Mouse (Mus musculus) cerebral cortex, adult 2 months (tissue): ENCODE measurements around the gene Tspan18.

ENCODE experiments used
- WGBS: fragments of 180-500 bp; shearing (Covaris S2); methylation state at CpG from one replicate; pipeline ENCODE4 v1.1.7; 2018; 5-methylcytosine and 5-hydroxymethylcytosine counted together

Tspan18 gene

GRCm38 (mm10) chr2:93291186-93291926 is 42.9 kb downstream of the Tspan18 start:
- WGBS: 55% methylated on average over 13 of the region's 13 CpGs

DNA sequence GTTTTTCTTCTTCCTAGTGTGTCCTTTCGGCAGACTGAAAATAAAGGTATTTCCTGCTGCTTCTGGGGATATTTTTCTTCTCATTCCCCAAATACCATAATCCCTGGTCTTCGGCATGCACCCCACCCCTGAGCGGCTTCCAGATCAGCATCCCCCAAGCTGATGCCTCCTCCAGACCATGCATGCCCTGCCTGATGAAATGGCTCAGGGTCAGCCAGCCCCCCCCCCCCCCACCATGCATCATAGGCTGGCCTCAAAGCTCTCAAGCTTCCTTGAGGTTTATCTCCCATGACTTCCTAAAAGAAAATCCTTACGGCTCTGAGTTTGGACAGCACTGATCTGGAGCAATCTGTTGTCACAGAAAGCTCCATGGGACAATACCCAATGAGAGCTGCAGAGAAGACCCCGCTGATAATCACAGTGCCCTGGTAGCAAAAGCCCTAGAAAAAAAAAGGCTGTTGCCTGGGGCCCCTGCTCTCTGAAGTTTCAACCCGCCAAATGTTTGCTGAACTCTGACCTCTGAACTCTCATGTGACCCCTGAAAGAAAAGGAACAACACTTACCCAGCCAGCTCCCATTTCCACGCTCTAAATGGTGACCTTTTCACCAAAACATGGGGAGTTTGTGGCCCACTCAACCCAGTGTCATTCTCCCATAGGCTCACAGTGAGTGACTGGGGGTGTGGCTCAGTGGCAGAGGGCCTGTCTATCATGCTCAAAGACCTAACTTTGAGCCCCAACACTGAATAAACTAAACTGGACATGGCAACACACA is 43.8 kb downstream of the Tspan18 start:
- 81% methylated on average over 7 of the region's 7 CpGs for WGBS

GRCm38 (mm10) chr2:93289161-93289560 is 45.1 kb downstream of the Tspan18 start:
- WGBS: 71% methylated on average over 10 of the region's 10 CpGs

DNA sequence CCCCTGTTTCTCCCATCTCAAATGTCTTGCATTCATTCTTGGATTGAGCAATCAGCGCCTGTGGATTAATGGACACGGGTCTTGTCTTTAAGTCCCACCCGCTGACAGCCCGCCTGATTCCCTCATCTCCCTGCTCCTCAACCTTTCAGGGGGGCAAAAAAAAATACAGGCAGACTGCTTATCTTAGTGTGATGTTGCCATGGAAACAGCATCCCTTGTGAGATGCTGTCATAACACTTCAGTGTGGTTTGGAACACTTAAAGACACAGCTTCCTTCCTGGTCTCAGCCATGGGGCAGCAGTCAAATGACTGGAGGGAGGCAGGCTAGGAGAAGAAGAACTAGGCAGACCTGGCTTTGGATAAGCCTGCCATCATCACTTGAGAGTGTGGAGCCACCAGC is 47.0 kb downstream of the Tspan18 start:
- WGBS: 62% methylated on average over 4 of the region's 4 CpGs

- 54% methylated on average over 4 of the region's 4 CpGs for whole genome bisulfite sequencing
Observed at GRCm38 (mm10) chr2:93286742-93287141, 47.6 kb downstream of the Tspan18 start.

- 39% methylated on average over 2 of the region's 2 CpGs for WGBS
Observed at GRCm38 (mm10) chr2:93286321-93286720, 48.0 kb downstream of the Tspan18 start.

- WGBS: 87% methylated on average over 8 of the region's 8 CpGs
Observed at GRCm38 (mm10) chr2:93285842-93286241, 48.5 kb downstream of the Tspan18 start.

DNA sequence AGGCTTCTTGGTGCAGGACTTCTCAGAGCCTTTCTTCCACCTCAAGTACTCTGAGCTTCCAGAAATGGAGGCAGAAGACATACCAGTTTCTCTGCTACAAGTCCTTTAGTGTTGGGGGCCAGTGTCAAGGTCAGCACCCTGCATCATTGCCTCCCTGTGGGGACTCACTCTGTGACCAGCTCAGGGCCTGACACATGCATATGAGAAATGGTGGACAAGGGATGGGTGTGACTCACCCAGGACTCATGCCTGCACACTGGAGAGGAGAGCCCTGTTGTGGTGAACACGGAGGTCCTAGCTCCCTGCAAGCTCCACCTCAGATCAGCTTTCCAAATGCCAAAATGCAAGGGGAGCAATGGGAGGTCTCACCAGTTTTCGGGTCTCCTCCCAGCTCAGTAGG is 49.7 kb downstream of the Tspan18 start:
- 85% methylated on average over 2 of the region's 2 CpGs for WGBS

DNA sequence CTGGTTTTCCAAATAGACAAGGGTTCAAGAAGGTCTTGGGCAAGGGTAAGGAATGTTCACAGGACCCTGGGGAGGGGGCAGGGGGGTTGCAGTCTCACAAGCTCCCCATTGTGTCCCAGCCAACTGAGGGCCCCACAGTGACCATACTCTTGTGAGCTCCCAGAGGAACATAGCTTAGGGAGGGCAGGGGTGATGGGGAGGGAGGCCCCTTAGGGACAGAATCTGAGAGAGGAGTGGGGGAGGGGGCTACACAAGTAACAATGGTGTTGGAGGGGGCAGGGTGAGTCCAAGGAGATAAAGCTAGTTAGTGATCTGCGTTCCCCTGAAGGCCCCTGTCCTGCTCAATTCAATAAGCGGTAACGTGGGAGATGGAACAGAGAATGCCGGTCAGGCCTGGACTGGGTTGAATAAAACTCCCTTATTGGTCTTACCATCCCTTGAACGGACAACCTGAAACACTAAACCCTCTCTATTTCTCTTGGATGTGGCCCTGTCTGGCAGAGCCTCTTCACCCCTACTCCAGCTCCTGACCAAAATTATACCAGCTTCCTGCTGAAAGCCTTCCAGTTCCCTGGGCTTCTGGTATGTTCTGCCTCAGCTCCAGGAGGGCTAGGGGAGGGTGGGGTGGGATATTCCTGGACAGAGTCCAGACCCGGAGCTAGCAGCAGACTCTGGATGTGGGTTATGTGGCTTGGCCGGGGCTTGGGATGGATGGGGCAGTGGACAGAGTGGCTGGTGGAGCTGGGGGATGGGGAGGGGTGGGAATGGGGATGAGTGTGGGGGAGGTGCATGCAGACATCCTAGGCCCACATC is 50.6 kb downstream of the Tspan18 start:
- 65% methylated on average over 7 of the region's 7 CpGs for WGBS

GRCm38 (mm10) chr2:93282636-93283035 is 51.7 kb downstream of the Tspan18 start:
- 87% methylated on average over 4 of the region's 4 CpGs for WGBS

DNA sequence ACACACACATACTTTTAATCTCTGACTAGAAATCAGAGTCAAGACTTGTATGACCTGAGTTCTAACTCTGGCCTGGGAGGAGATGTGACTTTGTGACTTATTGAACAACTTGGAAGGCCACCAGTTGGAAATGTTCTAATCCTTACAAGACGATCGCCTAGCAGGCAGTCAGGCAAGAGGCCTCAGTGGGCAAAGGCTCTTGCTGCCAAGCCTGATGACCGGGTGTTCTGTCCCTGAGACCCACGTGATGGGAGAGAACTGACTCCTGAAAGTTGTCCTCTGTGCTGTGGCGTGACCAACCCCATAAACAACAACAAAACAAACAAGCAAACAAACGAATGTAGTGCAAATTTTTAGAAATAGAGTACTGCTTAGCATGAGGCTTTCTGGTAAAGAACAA is 52.8 kb downstream of the Tspan18 start:
- 83% methylated on average over 6 of the region's 6 CpGs for WGBS

DNA sequence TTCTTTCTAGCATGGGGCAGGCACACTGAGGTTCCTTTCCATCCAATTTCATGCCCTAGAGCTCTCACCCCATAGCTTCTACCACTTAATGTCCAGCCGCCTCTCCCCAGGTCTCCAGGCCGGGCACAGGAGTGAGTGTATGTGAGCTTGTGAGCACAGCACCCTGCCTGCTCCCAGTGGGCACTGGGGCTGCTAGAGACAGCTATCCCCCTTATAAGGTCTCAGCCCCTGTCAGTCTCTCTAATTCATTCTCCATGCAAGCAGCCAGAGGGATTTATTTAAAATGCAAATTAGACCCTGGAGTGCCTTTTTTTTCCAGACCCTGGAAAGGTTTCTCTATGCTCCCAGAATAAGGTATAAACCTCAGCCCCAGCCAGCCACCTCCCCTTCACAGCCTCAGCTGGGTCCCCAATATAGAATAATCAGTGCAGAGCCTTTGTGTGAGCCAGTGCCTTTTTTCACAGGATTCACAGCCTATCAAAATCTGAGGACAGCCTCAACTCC is 54.1 kb downstream of the Tspan18 start:
- WGBS: 91% methylated on average over 2 of the region's 2 CpGs

DNA sequence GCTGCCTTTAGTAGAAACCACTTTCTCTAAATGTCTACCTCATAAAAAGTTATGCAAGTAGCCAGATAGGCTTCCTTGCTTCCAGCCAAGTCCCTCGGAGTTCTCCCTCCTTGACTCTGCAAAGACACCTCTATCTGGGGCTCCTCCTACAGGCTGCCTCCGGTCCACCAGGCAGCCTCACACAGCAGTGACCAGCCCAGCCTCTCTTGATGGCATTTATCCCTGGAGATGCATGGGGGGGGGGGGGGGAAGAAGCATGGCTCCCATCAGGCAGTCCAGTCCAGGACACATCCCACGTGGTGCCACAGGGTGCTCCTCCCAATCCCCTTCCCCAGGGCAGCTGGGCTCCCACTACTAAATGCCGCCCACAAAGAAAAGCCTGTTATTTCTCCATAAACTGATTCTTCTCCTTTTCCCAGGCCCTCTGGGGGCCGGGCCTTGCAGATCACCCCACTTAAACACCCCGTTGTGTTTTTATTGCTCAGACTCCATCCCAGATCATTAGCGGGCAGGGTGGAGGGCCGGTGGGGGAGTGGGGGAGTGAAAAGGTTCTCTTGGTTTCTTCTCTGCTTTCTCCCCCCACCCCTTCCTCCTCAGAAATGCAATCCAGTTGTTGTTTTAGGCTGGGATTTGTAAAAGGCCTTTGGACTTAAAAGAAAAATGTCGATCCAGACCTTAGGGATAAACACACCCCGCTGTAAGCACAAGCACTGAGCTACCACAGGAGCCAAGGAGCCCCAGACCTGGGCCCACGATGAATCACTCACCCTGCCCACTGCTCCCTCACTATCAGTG is 55.9 kb downstream of the Tspan18 start:
- WGBS: 40% methylated on average over 11 of the region's 11 CpGs

GRCm38 (mm10) chr2:93277486-93277885 is 56.8 kb downstream of the Tspan18 start:
- WGBS: 73% methylated on average over 4 of the region's 4 CpGs

GRCm38 (mm10) chr2:93276026-93276425 is 58.3 kb downstream of the Tspan18 start:
- 55% methylated on average over 7 of the region's 7 CpGs for WGBS

- WGBS: 86% methylated on average over 1 of the region's 1 CpGs
Observed at GRCm38 (mm10) chr2:93273916-93274315, 60.4 kb downstream of the Tspan18 start.

DNA sequence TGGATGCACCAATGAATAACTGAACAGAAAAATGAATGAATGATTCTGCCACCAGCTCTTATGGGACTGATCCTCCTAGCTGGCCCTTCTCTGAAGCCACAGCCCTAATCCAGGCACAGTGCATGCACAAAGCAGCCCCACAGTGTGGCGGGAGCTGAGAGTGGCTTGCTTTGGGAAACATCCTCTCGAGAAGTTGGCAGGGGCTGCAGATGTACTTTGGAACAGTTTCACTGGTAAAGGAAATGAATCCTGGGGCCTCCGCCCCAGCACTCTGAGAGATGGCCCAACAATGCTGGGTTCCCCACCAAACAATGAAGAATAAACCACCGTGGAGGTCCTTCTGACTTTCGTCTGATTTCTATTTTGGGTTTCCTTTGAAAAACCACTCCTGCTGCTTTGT is 64.2 kb downstream of the Tspan18 start:
- WGBS: 55% methylated on average over 5 of the region's 5 CpGs

DNA sequence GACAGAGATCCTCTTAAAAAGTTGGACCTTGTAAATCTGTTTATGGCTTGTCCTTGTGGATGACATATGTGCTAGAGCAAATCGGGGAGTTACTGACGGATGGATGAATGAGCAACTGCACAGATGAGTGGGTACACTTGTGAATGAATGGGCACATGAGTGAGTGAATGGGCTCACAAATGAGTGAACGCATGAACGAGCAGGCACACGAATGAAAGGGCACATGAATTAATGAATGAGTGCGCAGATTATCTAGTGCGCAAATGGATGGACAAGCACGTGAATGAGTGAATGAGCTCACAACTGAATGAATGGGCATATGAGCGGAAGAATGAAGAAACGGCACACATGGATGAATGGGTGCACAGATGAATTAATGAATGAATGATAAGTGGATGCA is 64.7 kb downstream of the Tspan18 start:
- WGBS: 70% methylated on average over 10 of the region's 10 CpGs

DNA sequence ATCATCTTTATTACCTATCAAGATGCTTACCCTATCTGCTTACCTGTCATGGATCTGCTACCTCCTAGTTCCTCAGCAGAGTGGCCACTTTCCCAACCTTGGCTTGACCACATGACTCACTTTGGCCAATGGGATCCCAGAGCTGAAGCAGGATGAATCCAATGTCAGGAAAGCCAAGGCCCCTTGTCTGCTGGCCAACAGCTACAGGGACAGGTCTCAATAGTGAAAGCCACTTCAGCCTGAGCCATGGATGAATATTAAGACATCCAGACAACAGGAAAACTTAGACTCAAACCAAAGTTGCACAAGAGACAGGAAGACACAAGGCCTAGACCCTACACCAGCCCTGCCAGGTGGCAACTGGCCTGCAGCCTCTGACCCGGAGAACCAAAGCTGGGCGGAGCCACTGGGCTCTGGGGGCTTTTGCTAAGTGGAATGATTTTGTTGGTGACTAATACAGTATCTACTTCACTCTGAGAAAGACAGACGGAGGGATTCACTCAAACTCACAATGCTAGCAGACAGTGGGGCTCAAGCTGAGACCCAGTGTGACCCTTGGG is 65.5 kb downstream of the Tspan18 start:
- WGBS: 93% methylated on average over 3 of the region's 3 CpGs

- 78% methylated on average over 4 of the region's 4 CpGs for WGBS
Observed at GRCm38 (mm10) chr2:93267791-93268190, 66.5 kb downstream of the Tspan18 start.

DNA sequence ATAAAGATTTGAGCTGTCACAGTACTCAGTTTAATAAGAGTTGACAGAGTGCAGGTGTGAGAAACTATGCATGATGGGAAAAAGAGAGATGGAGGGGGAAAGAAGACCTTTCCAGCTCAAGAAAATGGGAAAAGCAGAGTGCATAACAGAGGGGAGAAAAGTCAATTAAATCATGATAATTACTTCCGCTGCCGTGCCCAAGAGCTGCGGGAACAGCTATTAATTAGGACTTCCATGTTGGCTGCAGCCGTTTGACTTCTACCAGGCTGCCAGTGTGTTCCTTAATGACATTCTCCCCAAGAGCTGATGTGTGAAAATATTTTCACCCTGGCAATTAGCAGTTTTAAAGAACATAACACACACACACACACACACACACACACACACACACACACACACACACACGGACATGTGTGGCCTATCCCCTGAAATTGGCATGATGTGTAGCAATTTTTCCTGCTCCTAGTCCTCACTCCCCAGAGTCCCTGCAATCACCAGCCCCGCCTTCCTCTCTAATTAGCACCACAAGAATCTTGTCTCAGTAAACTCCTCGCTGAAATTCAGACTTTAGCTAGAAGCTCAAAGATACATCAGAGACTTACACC is 67.6 kb downstream of the Tspan18 start:
- WGBS: 67% methylated on average over 7 of the region's 7 CpGs
